Comparison of ENCODE assay signal across 15 mouse cellular contexts in the genomic region with DNA sequence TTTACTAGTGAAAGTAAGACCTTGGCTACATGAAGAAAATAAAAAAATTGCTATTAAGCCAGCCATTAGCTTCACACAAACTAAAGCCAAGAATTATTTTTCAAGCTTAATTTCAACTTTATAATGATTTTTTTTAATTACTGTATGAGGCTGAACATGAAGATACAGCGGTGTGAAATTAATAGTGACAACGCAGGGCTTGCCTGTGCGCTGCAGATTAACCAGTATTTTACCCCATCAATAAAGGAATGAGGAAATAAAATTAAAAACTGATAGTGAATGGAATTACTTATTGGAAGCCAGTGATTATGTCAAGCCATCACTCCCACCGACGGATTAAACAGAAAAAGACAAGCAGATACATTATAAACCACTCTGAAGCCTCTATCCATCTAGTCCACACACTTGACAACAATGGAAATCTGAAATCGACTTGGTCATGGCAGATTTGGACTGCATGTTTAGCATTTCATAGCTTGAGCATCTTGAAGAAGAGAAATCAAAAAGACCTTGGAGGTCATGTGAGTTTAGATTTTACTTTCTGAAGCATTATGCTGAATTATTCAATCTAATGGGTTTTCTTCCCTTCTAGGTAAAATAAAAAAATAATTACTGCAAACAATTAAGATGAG.
"Had no signal": no experiment of that assay in that cellular context is flagged by ENCODE, and none has a peak within 500 bp of the region (broad histone marks: within the 10 kb centered on the region; RNA-seq: fewer than 3 reads in every experiment).

No protein-coding gene starts in this region.

- H3K4me1 ChIP-seq: limb, embryonic 15.5 days; liver, embryonic 12.5 days; megakaryocyte, embryonic 14.5 days; neural tube, embryonic 12.5 days; stomach, embryonic 15.5 days had no signal

- H3K27ac ChIP-seq: limb, embryonic 15.5 days; liver, embryonic 12.5 days; liver, embryonic 14.5 days; macrophage; neural tube, embryonic 12.5 days; stomach, embryonic 15.5 days; stomach, postnatal 0 days had no signal

- H3K9me3 ChIP-seq: limb, embryonic 15.5 days; liver, embryonic 12.5 days; neural tube, embryonic 12.5 days; stomach, embryonic 15.5 days had no signal

- H3K9ac ChIP-seq: limb, embryonic 15.5 days; liver, embryonic 12.5 days; liver, embryonic 14.5 days; lung, embryonic 14.5 days; neural tube, embryonic 12.5 days; stomach, embryonic 15.5 days had no signal

- H3K4me3 ChIP-seq: limb, embryonic 15.5 days; liver, embryonic 12.5 days; megakaryocyte, embryonic 14.5 days; neural tube, embryonic 12.5 days; stomach, embryonic 15.5 days had no signal

- DNase-seq: lung, adult 18-20 months; lung, embryonic 14.5 days; lung, postnatal 10 days; right cerebral cortex, postnatal 14 days; thymus, adult 2 months; thymus, postnatal 25 days; thymus, postnatal 4 days had no signal

- H3K4me2 ChIP-seq: limb, embryonic 15.5 days; liver, embryonic 12.5 days; lung, embryonic 14.5 days; neural tube, embryonic 12.5 days; stomach, embryonic 15.5 days had no signal

- H3K36me3 ChIP-seq: limb, embryonic 15.5 days; liver, embryonic 12.5 days; neural tube, embryonic 12.5 days; stomach, embryonic 15.5 days had no signal

- H3K27me3 ChIP-seq: limb, embryonic 15.5 days; liver, embryonic 12.5 days; megakaryocyte, embryonic 14.5 days; neural tube, embryonic 12.5 days; stomach, embryonic 15.5 days had no signal

- ATAC-seq: liver, embryonic 12.5 days had no signal
